Mouse (Mus musculus) thymus, adult 18-20 months (tissue): Measurements from ENCODE around the gene Psmd11.

Experiments used
- DNase-seq, 2 experiments: peaks; one replicate each; pipeline ENCODE4 v3.0.0; 2022; ENCODE audit warnings: mixed read lengths in 2 of 2

Psmd11 gene

DNA sequence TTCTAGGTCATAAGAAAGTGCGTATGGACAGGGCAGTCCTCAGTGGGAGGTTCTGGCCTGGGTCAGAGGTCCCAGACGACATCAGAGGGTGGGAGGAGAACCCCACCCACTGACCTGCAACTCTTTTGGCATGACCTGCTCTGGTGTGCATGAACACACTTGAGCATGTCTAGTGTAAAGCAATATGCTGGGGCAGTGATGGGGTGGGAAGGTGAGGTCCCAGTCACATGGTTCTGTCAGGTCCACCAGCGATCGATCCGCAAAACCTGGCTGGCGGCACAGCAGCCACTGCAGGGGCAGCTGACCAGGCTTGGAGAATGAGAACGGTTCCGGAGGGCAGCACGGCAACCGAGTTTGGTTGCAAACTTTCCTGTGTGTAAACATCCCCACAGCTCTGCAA, 53.9 kb downstream of the Psmd11 start:
- DNase-seq = no peak

DNA sequence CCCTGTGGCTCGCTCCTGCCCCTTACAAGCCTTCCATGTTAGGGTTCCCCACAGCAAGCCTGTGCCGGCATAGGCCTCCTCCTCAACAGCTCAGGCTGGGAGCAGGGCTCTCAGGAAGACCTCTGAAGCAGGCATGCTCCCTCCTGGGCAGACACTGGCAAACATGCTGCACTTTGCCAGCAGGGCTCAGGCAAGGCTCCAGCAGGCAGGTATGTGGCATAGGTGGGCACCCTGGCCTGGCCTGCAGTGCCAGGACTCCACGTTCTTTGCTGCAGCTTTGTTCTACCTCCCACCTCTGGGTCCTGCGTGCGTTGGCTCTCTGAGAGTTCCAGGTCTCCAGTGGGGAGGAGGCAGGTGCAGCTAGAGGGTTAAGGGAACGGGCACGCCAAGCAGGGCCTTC, 54.5 kb downstream of the Psmd11 start:
- DNase-seq = no peak

DNA sequence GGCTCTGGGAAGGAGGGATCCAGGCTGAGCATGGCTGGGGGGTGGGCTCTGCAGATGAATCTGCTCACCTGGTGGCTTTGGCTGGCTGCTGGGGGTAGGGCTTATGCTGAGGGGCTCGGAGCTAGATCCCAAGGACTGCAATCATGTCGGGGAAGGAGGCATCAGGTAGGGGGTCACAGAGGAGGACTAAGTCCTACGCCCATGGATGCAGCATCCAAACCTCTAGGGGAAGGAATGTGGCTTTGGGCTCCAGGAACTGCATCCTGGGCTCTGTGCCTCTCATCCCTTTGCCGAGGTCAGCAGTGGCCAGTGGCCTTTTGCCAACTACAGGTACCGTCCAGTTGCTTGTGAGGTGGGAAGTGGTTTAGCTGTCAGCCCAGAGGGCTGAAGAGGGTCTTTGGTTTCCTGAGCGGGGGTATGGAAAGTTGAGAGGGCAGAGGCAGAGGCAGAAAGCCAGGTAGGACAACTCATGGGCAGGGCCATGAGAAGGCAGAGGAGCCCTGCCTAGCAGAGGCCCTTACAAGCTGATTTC, 55.2 kb downstream of the Psmd11 start:
- no peak for DNase-seq

DNA sequence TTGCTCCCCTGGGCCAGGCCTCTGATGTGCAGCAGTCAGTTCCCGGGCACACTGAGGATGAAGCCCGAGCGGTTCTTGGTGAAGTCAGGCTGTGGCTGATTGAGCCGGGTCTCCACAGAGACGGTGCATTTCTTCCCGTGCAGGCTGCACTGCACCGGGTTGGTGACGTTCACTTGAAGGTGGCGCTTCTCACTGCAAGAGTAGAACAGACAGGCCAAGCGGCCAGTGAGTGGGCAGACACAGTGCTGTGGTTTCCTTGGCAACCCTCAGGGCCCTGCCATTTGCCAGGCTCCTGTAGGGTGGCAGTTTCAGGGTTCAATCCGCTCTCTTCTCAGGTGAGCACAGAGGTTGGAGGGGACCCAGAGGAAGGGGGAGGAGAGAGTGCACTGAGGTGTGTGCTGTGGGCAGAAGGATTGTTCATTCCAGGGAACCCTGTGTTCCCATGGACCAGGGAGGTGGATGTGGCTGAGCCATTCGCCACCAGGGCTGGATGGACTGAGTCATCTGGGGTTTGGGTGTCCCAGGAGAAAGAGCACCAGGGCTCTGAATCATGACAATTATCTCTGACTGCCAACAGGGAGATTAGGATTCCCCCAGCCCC, 55.9 kb downstream of the Psmd11 start:
- DNase-seq = no peak

DNA sequence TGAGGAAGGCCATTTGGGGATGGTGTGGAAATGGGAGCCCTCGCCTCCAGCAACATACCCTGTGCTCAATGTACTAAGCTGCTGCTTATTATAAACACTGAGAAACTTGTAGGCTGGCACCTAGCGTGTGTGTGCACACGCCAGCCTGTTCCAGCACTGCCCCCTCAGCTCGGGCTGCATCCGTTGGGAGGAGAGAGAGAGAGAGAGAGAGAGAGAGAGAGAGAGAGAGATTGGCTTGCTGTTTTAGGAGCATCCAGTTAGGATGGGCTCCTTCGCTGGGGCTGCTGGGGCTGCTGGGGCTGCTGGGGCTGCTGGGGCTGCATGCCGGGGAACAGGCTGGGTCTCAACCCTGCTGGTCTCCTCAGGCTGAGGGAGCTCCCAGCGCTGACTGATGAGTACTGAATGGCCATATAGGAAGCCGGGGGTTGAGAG, 56.7 kb downstream of the Psmd11 start:
- DNase-seq = no peak

DNA sequence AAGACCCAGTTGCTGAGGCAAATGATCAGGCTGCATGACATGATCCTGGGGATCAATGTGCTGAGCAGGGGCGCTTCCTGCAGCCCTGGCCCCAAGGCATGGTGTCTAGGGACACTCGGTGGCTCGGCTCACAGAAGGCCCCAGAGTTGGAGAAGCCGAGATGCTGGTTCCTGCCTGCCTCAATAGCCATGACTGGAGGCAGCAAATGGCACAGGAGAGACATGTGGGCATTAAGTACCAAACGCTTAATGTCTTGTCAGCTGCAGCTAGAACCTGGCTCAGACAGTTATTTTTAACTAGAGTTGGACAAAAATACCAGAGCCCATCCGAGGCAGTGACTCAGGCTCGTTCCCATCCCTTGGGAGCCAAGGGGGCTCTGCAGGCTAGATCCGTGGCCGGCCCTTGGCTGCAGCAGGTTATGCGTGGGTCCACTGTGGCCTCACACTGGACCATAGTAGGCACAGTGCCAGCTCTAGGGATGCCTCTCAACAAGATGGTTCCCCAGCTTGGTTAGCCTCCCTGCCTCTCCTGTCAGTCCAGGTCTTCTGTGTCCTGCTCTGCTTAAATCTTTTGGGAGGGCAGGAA, 57.3 kb downstream of the Psmd11 start:
- no peak for DNase-seq

DNA sequence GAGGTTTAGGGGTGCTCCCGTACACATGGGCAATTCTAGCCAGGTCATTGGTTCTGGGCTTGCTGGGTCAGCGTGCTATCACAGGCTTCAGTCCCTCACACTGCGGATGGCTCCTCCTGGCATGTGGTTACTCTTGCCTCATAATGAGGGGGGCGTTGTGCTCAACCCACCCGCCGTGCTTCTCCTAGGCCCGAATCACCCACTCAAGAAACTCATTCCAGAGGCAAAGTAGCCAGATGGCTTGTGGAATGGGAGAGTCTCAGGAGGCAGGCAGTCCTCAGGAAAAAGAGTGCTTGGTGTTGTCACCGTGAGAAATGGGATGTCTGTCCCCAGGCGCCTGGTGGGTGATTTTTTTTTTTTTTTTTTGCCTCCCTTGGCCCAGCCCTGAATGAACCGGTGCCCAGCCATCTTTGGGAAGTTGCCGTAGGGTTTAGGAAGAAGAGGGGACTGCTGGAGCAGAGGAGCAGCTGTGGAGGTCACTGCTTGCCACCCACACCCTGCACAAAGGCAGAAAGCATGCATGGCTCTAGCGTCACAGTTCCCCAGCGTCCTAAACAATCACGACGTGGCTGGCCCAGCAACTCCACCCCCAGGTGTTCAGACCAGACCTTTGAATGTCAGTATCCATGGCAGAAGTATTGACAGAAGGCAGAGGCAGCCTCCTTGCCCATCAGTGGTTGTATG, 59.6 kb downstream of the Psmd11 start:
- DNase-seq = no peak

DNA sequence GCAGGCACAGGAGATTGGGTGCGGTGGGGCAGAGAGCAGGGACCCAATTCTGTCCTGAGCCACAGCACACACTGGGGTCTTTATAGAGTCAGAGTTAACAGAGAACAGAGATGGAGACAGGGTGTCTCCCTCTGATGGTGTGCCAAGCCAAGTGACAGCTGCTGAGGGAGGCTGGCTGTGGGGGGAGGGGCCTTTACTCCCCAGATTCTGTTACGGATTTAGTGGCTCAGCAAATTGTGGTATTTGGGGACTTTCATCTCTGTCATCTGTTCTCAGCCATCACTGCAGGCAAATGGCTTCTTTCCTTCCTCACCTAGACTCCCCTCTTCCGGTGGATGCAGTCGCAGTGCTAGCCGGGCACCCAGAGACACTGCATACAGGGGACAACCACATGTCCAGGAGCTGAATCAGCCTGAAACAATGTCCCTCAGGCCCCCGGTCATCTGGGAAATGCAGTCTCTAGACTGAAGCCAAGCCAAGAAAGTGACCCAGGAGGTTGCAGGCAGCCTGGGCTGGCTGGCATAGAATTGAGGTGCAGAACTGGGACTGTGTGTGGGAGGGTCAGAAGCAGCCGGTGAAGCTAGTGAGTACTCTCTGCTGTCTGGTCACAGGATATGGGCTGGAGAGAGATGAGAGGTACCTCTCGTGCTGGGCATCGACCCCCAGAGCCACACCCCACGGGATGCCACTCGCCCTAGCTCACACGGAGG, 60.9 kb downstream of the Psmd11 start:
- DNase-seq = peak in 1 of 2 experiments; percentile 53

DNA sequence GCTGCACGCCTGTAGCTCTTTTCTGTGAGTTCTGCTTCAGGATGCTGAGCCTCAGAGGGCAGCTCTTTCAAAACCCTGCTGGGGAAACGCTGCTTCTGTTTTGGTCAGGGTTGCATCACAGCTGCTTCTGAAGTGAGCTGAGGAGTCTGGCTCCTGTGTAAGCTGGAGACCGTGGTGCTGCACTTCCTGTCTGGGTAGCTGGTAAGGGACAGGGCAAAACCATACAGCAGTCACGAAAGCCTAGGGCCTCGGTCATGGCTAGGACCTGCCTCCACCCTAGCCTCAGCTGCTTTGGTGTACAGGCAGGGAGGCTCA, 61.4 kb downstream of the Psmd11 start:
- peak in 1 of 2 experiments; percentile 53 for DNase-seq

DNA sequence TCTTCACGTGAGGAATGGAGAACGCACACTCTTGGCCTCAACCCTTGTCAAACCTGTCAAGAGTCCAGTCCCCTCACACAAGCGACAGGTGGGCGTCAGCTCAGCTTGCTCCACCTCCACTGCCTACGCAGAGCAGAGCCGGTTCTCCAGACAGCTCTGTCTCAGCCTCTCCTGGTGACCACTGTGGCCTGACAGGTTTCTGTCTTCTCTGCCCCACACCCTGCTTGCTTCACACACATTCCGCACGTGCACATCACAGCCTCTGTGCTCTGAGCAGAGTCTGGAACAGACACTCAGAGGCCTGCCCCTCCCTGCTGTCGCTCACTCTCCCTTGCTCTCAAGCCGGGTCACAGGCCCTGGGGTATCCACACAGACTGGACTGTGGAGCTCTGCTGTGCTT, 62.4 kb downstream of the Psmd11 start:
- no peak for DNase-seq

DNA sequence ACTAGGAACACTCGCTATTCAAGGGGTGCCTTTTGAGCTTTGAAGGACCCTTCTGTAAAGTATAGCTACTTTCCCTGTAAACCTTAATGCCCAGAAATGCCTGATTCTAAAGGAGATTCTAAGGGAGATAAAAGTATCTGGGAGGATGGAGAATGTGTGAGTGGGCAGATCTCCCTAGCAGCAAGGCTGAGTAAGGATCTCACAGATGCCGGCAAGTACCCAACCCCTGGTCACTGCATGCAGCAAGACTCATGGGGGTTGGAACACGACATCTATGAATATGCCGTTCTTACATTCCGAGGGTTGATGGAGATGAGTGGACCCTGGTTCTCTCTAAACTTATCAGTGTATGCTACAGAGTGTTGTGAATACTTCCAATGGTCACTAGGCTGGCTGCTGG, 64.8 kb downstream of the Psmd11 start:
- no peak for DNase-seq

DNA sequence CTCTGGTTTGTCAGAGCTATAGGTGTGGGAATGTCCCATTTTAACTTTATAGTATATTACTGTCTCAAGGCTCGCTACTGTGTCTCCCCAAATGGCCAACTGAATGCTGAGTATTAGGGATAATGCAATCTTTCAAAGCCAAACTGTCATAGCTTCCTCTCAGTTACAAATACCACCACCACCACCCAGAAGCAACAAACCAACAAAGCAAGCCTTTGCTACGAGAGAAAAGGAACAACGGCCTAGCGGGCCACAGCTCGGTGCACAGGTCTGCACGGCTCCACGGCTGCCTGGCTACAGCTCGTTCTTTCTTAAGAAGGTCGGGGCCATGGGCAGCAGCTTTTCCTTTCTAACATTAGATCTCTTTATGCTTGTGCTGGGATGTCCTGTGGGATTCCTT, 66.4 kb downstream of the Psmd11 start:
- DNase-seq = no peak

DNA sequence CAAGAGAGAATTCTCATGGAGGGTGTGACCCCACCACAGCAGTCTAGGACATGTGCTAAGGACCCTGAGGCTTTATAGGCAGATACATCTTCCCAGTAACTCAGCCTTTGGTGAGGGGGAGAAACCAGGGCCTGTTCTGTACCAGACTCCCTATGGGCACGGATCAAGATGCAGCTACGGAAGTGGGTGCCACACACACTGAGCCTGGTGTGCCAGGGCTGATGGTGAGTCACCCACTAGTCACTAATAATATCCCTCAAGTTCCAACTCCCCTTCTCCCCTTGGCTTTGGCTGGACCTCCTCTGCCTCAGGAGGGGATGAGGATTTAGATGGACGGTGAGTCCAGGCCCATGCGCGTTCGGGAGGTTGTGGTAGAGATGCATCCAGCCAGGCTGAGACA, 67.6 kb downstream of the Psmd11 start:
- DNase-seq = no peak

DNA sequence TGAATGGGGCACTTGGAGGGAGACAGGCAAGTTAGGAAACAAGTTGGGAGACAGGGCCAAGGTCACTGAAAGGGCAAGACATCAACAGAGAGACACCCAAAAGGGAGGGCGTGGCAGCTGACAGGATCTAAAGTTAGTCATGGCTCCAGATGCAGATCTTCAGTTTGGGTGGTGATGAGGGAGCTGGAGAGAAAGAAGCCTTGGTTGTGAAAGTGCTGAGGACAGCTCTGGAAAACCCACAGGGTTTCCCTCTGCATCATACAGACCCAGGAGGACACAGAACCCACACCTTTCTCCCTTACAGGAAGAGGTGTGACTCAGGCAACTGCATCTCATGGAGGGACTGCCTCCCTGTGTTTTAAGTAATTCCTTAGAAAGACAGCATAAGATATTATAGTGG, 68.2 kb downstream of the Psmd11 start:
- DNase-seq = no peak

DNA sequence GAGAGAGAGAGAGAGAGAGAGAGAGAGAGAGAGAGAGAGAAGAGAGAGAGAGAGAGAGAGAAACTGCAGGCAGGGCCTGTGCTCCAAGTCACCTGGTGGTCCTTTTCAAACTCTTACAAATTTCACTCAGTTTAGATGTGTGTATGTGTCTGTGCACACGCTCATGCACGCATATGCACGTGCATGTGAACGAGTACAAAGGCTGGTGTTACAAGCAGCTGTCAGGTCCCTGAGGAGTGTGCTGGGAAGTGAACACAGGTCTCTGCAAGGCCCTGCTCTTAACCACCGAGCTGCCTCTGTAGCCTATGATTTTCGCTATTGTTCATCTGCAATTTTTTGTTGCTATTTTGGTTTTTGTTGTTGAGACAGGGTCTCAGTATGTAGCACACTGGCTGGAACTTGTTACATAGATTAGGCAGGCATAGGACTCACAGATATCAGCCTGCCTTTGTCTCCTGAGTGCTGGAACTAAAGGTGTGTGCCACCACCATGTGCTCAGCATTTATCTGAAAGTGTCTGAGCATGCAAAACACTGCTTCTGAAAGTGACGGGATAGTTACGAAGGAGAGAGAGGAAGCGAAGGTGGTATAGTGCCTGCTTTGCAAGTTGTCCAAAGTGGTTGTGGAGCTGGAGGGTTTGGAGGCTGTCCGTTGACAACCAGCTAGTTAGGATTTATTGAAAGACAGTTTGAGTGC, 69.0 kb downstream of the Psmd11 start:
- no peak for DNase-seq

DNA sequence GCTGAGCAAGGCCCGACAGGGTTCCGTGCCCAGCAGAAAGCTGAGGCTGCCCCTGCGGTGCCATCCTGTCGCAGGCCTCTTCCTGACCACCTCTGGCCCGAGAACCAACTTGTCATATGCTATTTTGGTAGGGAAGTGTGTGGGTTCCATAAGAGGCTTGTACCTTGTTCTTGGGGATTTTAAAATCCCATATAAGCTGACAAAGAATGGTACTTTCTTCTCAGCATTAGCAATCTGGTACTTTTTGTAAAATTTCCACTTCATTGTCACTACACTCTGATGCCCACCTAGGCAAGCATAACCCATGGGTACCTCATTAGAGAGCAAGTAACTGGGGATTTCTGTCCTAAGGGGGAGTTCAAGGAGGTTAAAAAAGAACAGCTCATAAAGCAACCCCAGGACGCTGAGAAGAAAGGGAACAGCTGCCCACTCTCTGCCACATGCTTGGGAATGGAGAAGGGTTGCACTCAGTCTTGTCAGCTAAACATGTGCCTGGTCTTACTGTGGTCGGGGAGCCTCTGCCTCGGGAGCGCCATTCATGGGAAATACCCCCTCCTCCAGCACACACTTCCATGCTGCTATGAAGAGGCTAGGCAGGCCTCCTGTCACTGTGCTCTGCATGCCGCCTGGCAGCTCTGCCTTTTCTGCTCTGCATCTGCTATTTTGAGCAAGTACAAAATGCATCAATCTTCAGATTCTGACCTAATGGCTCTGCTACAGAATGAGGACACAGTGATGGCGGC, 70.1 kb downstream of the Psmd11 start:
- no peak for DNase-seq

DNA sequence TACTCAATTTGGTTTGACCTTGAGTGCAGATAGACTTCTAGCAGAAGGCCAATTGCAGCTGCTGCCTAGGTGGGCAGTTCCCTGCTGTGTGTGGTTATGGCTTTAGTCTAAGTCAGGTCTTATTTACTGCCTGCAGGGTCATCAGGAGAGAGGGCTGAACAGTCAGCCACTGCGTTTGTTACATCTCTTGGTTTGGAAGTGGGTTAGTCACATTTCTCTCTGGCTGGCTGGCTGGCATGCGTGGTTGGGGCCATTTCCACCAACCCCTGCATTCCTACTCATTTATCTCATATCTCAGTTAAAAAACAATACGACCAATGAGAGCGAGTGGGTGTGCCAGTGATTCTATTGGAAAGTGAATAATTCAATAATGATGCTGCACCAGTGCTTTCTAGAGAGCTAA, 71.1 kb downstream of the Psmd11 start:
- DNase-seq = no peak

DNA sequence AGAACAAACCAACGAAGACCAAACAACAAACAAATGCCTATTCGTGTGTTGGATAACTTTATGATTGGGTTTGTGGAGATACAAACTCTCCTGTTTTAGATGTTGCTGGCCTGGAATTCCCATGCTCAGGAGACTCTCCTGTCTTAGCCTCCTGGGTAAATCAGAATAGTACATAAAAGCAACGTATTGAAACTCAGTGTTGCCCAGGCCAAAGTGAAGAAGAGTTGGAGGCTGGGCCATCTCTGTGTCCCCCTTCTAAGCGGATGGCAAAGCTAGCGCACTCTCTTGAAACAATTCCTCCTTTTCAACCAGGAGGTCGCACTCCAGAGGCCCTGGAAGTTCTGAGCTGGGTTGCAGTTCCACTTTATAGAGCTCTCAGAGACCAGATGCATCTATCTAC, 74.9 kb downstream of the Psmd11 start:
- no peak for DNase-seq

DNA sequence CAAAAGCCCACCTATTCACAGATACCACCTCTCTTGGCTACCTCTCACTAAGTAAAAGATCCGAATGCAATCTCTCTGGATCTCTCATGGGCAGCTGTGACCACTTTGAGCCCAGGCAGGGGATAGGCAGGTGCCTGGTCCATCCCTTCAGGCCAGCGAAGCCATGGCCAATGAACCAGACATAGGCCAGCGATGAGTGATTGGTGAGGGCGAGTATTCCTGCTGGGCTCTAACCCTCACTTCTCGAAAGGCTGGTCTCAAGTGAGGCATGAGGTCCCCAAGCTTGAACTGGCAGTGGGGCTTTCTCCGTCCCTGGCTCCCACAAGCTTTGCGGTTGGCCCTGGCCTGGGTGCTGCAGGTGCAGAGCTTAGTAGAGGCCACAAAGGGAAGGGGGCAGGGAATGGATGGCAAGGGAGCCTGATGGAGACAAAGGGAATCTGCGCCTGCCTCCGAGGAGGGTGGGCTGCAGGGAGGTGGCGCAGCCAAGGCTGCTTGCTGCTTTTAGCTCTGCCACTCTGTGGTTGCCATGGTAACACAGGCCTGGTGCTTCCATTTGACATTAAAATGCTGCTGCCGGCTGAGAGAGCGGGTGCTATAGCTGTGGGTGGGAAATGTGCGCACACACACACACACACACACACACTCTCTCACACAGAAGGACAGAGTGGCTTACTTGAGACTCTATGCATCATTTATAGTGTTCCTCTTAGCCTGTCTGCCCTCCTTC, 75.5 kb downstream of the Psmd11 start:
- peak; percentile 61 to 74 for DNase-seq

DNA sequence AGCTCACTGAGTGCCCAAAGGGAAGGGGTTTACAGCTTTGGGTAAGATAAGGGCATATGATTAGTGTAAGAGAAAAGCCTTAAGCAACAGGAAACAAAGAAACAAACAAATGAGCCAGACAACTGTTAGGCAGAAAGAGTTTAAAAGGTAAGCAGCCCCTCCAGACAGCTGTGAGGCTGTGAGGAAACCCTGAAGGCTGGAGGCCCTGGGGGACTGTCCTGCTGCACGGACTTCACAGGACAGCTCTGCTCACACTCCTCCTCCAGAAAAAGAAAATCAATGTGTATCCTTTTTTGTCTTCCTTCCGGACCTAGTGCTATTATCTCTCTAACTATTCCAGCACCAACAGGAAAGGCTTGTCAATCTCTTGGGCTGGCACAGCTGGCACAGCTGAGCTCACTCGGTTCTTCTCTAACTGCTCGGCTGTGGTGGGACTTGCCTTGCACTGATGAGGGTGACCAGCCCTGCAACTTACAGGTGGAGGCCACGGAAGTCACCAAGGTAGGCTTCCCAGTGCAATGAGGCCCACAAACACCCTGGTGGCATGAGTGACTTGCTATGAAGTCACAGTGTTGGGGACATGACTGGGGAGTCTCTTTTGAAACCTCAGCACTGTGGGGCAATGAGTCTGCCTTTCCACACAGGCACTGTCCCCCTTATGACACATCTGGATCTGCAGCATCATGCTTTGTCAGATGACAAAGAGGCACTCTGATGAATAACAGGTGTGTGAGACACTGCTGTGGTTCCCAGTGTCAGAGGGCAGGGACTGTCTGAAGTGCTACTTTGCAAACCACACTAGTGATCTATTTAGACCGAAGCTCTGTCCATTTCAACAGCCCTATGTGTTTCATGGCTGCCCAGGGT, 76.3 kb downstream of the Psmd11 start:
- DNase-seq = peak; percentile 28 to 55

DNA sequence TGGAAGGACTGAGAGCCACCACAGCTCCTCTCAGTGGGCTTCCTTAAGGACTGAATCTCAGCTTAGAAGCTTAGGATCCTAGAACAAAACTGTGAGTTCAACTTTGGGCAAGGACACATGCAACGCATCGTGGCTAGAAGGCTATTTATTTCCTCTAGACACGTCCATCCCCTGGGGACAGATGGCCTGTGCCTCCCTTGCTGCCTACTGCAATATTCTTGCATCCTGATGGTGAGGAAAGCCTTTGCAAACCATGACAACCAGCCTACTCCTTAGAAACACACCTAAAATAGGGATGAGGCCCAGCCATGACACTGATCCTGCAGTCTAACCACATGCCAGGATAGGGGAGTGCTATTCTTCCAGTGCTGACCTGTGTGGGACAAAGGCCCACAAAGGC, 77.2 kb downstream of the Psmd11 start:
- no peak for DNase-seq
